Mouse (Mus musculus) left cerebral cortex, adult 11 months (tissue): ENCODE results near the gene Rassf3.

Experiments
- DNase-seq: peaks from one replicate; pipeline ENCODE4 v3.0.0; 2022; ENCODE audit warnings: low spot score

The Rassf3 gene

GRCm38 (mm10) chr10:121403104-121403503 is 73.0 kb downstream of the Rassf3 start:
- no peak for DNase-seq

DNA sequence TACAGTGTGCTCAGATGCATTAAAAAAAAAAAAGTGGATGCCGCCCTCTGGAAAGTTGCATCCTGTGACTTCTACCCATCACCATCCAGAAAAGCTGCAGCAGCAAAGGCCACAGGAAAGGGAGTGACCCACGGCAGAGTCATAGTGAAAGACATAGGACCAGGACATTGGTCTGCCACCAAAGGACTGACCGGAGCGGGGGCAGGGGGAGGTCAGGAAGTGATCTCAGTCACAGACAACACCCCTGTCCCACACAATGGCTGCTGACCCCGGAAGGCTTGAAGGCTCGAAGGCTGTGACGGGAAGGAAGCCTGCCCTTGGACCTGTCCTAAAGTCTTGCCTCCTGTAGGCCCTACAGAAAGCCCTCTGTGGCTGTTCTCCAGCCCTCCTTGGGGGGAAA is 75.1 kb downstream of the Rassf3 start:
- no peak for DNase-seq

- DNase-seq, result no peak
Observed at GRCm38 (mm10) chr10:121398599-121398998, 77.5 kb downstream of the Rassf3 start.

DNA sequence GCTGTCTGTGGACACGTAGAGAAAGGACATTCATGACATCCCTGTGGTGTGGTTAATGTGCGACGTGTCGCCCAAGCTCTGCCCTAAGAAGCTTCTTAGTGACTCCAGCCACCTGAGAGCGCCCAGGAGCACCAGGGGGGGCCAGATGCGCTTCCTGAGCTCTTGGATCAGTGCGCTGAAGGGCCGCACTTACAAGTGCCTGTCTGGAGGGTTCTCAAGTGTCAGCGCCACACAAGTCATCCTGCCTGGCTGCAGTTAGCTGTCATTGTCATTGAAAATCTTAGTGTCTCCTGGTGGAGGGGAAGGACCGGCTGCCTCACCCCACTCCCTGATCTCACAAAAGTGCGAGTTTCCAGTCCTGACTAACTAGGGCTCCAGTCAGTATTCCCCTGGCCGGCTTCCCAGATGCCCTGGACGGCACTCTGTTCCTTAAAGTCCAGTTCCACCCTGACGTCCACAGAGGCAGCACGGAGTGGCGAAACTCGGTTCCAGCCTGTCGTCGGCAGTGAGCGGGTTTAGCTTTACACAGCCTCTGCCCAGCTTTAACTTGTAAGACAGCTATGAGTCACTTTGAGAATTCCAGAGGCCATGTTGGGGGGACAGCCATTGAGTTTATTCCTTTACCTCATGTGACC is 80.5 kb downstream of the Rassf3 start:
- DNase-seq, result no peak

DNA sequence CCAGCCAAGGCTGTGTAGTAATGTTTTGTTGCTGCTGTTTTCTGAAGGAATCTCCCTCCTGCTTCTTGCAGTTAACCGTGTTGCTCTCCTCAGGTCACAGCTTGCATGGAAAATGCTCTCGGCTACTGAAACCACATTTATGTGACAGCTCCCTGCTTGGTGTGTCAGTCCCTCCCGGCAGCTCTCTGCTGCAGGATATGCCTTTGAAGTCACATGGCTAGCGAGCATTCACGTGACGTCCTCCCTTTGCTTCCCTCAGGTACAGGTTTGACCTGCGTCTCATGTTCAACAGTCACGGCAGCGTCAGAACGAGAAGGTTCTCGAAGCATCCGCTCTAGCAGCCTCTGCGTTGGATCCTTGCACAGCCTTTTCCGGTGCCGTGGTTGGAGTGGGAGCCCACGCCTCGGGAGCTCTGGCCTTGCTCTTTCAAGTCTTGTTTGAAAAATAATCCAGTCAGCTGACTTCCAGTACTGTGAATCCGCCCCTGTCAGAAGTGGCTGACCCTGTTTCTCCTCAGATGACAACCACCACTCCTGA is 81.3 kb downstream of the Rassf3 start:
- DNase-seq, result no peak

DNA sequence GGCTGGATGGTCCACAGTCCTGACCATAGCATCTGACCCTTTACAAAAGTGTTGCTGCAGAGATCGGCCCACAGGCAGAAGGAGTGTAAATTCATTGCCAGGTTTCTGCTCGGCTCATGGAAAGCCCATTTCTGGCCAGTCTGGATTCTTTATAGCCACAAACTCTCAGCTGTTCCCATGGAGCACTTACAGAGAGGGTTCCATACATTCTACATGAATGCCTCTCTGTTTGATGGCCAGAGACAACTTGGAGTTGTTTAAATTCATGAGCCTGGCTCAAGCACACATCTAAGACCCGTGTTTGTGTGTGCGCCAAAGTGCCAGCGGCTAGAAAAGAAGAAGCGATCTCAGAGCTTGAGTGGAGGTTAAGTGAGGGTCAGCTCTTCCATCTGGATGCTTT is 81.9 kb downstream of the Rassf3 start:
- DNase-seq, result no peak

DNA sequence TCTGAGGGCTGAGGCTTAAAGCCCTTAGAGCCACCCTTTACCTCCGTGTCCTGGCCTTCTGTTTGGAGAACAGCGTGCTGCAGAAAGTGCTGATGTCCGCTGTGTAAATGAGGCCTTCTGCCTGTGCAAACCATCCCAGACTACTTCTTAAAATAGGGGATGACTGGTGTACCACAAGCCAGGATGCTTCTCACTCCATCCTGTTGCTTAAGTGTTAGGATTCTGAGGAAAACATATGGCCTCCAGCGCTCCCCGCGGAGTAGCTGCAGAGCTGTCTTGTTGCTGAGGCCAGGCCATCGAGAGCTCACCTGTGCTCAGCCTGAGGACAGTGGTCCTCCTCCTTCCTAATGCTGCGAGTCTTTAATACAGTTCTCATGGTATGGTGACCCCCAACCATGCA is 84.2 kb downstream of the Rassf3 start:
- DNase-seq, result no peak

DNA sequence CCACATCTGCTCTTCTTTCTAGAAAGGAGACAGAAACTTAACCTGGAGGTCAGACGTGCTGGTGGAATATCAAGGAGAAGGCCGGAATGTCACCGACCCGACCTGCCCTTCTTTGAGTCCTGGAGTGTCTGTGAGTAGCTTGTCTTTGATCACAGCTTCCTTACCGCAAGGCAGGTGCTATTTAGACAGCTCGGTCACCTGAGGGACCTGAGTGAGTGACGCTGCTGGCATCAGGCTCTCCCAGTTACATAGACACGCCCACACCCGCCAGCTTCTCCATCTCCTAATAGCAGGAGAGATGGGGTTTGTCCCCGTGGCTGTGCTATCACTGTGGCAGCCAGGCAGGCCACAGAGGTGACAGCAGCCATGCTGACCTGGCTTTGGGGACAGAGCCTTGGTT is 85.5 kb downstream of the Rassf3 start:
- no peak for DNase-seq

DNA sequence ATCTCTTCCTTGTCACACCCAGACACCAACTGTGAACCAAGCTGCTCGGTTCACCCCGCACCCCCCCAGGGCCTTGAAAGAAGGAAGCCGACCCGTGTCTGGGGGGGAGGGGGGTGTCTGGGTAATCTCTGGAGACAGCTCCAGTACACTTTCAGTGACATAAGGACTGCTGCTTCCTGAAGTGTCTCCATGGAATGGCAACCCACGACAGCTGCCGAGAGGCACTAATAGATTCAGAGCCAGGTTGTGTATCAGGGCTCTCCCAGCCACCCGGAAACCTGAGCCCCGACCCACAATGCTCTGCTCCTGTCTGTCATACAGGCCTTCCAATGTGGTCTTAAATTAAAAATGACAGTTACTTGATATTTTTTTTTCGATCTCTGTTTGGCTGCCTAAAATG is 89.8 kb downstream of the Rassf3 start:
- DNase-seq, result no peak

DNA sequence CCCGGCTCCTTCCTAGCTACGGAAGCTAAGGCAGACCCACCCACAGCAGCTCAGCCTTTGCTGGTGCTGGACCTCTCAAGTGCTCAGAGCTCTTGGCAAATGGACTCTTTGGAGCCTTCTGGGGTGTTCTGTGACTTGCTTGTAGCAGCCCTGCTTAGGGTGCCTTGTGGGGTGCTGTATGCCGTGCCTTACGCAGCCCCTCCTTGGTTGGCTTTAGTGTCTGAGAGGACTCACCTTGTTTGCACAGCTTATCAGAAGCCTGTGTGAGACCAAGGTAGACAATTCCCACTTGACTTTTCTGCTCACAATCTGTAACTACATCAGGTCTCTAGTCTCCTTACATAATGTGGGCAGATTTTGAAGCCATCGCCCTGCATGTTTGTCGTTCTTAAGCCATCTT is 90.5 kb downstream of the Rassf3 start:
- DNase-seq, result no peak

DNA sequence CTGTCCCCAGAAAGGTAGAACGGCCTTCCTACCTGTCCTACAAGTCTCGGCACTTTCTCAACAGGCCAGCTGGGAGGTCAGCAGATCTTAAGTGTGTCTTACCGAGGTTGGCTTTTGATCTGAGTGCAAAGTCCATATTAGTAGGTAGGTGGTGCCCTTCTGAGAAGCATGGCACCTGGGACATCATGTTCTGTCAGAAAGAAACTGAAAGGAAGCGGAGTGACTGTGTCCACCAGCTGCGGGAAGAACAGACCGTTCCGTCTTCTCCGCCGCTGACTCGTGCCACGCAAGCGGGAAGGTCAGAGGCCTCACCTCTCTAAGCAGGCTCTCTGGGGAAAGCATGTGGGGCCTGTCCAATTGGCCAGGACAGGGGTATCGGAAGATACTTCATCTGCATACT is 91.4 kb downstream of the Rassf3 start:
- DNase-seq, result no peak

DNA sequence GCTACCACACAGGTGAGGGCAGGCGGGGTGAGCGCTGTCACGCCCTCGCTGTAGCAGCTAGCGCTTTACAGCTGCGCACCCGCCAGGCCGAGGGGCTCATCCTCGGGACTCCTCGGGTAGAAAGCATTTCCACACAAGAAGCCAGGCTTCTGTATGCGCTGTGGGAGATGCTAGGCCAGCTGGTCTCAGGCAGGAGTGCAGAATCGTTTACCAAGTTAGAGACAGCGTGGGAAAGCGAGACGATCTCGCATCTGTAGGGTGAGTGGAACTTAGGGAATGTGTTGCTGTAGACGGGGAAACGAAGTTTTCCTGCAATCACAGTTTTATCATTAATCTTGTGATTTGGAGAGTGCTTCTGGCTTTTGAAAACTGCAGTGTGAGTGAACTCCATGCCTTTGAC is 94.9 kb downstream of the Rassf3 start:
- no peak for DNase-seq

DNA sequence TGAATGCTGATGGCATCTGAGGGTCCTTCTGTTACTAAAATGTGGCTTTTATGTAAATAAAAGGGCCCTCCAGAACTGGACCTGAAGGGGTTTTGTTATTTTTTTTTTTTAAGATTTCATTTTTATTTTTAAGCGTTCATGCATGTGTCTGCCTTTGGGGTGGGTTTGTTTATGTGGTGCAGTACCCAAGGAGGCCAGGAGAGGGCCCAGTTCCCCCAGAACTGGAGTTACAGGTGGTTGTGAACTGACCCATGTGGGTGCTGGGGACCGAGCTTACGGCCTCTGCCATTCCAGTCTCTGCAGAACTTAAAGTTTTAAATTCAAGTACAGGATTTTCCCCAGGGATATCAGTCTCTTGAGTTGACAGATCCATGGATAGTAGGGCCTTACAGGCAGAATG is 96.8 kb downstream of the Rassf3 start:
- DNase-seq, result no peak

GRCm38 (mm10) chr10:121376530-121377271 is 99.4 kb downstream of the Rassf3 start:
- no peak for DNase-seq

GRCm38 (mm10) chr10:121375649-121376493 is 100.3 kb downstream of the Rassf3 start:
- DNase-seq, result no peak

GRCm38 (mm10) chr10:121374693-121375620 is 101.2 kb downstream of the Rassf3 start:
- DNase-seq, result no peak

- DNase-seq, result no peak
Observed at GRCm38 (mm10) chr10:121374013-121374412, 102.1 kb downstream of the Rassf3 start.

DNA sequence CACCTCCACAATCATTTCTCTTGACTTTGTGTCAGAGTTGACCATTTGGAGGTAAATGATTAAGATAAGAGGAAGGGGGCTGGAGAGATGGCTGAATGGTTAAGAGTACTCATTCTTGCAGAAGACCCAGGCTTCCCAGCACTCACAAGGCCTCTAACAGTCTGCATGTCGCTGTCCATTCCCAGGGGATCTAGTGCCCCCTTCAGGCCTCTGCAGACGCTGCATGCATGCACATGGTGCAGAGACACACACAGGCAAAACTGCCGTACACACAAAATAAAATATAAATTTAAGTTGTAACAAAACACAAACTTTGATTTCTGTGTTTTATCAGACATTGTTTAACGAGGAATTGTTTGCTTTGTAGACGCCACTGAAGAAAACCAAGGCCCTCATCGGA is 105.4 kb downstream of the Rassf3 start:
- DNase-seq, result no peak

DNA sequence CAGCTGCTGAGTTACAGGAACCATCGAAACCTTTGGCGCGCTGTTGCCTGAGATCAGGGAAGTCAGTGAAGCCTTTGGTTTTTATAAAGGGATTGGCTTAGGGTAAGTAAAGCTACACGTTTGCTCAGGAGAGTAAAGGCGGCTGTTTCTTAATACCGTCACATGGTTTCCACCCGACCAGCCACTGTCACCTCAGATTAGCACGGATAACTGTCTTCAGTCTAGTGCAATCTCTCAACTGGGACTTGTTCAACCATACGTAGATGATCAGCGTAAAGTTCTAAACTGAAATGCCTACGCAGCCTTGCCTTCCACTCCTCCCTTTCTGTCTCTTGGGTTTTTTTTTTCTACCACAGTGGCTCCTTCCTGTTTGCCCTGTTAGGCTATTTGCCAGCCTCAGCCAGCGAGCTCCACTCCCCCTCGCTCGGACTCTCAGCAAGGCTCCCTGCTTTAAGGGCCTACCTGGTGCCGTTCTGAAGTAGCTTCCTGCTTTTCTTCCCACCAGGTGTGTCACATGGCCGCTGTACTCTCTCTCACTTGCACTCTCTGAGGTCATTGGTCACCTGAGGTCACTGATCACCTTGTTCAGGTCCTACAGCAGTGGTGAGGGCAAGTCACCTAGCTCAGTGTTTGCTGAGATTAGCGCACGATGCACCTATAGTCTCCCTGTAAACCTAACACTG is 107.2 kb downstream of the Rassf3 start:
- DNase-seq, result no peak

GRCm38 (mm10) chr10:121367780-121368179 is 108.4 kb downstream of the Rassf3 start:
- no peak for DNase-seq

DNA sequence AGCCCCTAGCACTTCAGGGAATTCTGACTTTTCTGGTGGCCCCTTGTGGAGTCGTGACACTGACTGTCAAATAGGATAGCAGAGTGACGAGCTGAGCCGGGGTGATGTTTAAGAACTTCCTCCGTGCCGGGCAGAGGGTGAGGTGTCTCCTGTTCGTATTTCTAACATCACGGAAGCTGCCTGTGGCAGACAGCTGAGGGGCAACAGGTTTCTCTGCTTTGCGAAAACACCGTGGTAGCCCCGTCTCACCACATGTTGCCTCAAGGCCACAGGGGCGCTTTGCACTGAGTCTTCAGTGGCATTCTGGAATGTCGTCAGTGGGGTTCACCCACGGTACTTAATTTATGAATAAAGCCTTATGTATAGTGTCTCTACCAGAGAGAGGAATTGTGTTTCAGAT is 108.9 kb downstream of the Rassf3 start:
- DNase-seq, result no peak
